Mouse (Mus musculus): Measurements from ENCODE around the gene Iqcf4. TPM values are rescaled to one million over a fixed set of nuclear protein-coding genes. Genes with fewer than 3 reads are reported as not detected.
"Not testable (repeated sequence)": the region's sequence is repeated elsewhere in the genome, so short reads cannot be mapped to it uniquely, and the experiment has no call there.

Iqcf4 gene
- polyA plus RNA-seq, 1 experiment, result not detected

- Histone ChIP-seq H3K9me3 (replicated peaks; ENCODE audit: control insufficient read depth, insufficient read depth, low read length, poor library complexity, severe bottlenecking) (no peaks in the 10 kb centered on the region), H3K27me3 (ENCODE audit: control insufficient read depth, insufficient read depth, low read length, poor library complexity, severe bottlenecking) (no peaks in the 10 kb centered on the region), H3K27ac (ENCODE audit: insufficient read depth, low read length) (no peak overlapping the region), H3K9ac (ENCODE audit: low read depth, poor library complexity, severe bottlenecking) (no peak overlapping the region), H3K4me1 (ENCODE audit: control insufficient read depth, insufficient read depth, low read length) (no peaks in the 10 kb centered on the region), H3K36me3 (ENCODE audit: control insufficient read depth, insufficient read depth, low read length, poor library complexity, severe bottlenecking) (no peaks in the 10 kb centered on the region), H3K4me3 (ENCODE audit: low read depth, low read length) (no peak overlapping the region)
- TF ChIP-seq EP300 (IDR thresholded peaks at IDR 0.05; ENCODE audit: insufficient read depth, low read depth, low read length) (no peak), POLR2A (IDR thresholded peaks at IDR 0.05; ENCODE audit: insufficient read depth, low read length) (no peak), CTCF (IDR thresholded peaks at IDR 0.05; ENCODE audit: low read depth, low read length) (peak; percentile 80)
Measured at GRCm38 (mm10) chr9:106600546-106600945, 29.8 kb upstream of the Iqcf4 start.

- Histone ChIP-seq H3K4me1 (ENCODE audit: control insufficient read depth, insufficient read depth, low read length) (no peaks in the 10 kb centered on the region), H3K4me3 (ENCODE audit: low read depth, low read length) (peak overlapping the region; percentile 35)
- TF ChIP-seq CTCF (IDR thresholded peaks at IDR 0.05; ENCODE audit: low read depth, low read length), result peak; percentile 61
- TF ChIP-seq POLR2A (IDR thresholded peaks at IDR 0.05; ENCODE audit: insufficient read depth, low read length), result no peak
- TF ChIP-seq EP300 (IDR thresholded peaks at IDR 0.05; ENCODE audit: insufficient read depth, low read depth, low read length), result no peak
Measured at GRCm38 (mm10) chr9:106598466-106598865, 27.7 kb upstream of the Iqcf4 start.

DNA sequence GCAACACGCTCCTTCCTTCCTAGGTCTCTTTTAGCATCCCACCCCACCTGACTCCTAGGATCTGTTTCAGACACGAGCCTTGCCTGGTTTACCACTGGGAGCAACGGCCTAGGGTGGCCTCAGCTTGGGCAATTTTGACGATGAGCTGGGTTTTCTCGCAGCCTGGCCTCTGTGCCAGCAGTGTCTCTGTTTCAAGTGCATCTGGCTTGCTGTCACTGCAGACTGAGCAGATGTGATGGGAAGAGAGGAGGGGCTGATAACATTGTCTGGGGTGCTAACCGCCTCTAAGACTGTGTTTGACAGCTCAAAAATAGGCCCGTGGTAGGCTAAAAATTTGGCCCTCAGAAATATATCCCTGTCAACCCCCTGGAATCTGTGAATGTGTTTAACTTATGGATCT is 25.0 kb upstream of the Iqcf4 start:
- H3K9ac ChIP-seq (ENCODE audit: low read depth, poor library complexity, severe bottlenecking), result no peak overlapping the region
- TF ChIP-seq CTCF (IDR thresholded peaks at IDR 0.05; ENCODE audit: low read depth, low read length) (no peak), EP300 (IDR thresholded peaks at IDR 0.05; ENCODE audit: insufficient read depth, low read depth, low read length) (no peak), POLR2A (IDR thresholded peaks at IDR 0.05; ENCODE audit: insufficient read depth, low read length) (no peak)
- H3K36me3 ChIP-seq (ENCODE audit: control insufficient read depth, insufficient read depth, low read length, poor library complexity, severe bottlenecking), result no peaks in the 10 kb centered on the region
- H3K9me3 ChIP-seq (replicated peaks; ENCODE audit: control insufficient read depth, insufficient read depth, low read length, poor library complexity, severe bottlenecking), result 0 out of 2 replicates have a peak, but pooled peaks cover 3% of the 10 kb centered on the region
- H3K27me3 ChIP-seq (ENCODE audit: control insufficient read depth, insufficient read depth, low read length, poor library complexity, severe bottlenecking), result no peaks in the 10 kb centered on the region
- H3K4me1 ChIP-seq (ENCODE audit: control insufficient read depth, insufficient read depth, low read length), result no peaks in the 10 kb centered on the region
- no peak overlapping the region for H3K27ac ChIP-seq (ENCODE audit: insufficient read depth, low read length)
- H3K4me3 ChIP-seq (ENCODE audit: low read depth, low read length), result no peak overlapping the region

More at GRCm38 (mm10) chr9:106598466-106598865, 27.7 kb upstream of the Iqcf4 start:
- no peak overlapping the region for H3K27ac ChIP-seq (ENCODE audit: insufficient read depth, low read length)
- H3K9me3 ChIP-seq (replicated peaks; ENCODE audit: control insufficient read depth, insufficient read depth, low read length, poor library complexity, severe bottlenecking), result no peaks in the 10 kb centered on the region
- no peak overlapping the region for H3K9ac ChIP-seq (ENCODE audit: low read depth, poor library complexity, severe bottlenecking)
- H3K27me3 ChIP-seq (ENCODE audit: control insufficient read depth, insufficient read depth, low read length, poor library complexity, severe bottlenecking), result no peaks in the 10 kb centered on the region
- H3K36me3 ChIP-seq (ENCODE audit: control insufficient read depth, insufficient read depth, low read length, poor library complexity, severe bottlenecking), result no peaks in the 10 kb centered on the region

DNA sequence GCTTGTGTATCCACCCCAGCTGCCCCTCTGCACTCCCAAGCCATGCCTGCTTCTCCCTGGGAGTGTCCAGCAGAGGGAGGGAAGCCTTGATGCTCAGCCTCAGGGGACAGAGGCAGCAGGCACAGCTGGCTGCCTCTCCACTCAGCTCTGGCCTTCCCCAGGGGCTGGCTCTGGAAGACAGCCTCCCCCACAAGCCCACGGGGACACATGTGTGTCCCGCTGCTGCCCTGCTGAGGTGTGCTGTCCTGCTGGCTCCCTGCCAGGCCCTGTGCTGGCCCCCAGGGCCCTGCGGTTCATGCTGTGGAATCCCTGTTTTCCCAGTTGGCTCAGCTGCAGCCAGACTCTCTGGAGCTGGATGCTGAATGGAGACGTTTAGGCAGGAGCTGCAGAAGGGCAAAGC is 24.6 kb upstream of the Iqcf4 start:
- not testable (repeated sequence) for H3K9me3 ChIP-seq (replicated peaks; ENCODE audit: control insufficient read depth, insufficient read depth, low read length, poor library complexity, severe bottlenecking); H3K4me1 ChIP-seq (ENCODE audit: control insufficient read depth, insufficient read depth, low read length); H3K4me3 ChIP-seq (ENCODE audit: low read depth, low read length)

DNA sequence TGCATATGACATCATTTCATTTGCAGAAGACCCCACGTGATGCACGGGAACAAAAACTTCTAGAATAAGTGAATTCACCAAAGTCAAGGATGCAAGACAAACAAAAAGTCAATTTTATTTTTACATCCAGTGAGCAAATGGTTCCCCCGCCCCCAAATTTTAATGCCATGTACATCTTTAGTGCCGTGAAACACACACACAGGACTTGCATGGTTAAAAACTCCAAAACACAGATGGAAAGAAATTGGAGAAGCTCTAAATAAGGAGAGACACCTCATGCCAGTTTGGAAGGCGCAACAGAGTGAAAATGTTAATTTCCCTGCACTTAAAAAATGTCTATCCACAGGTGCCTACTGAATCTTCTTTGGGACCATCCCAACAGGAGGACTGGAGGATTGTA is 21.4 kb upstream of the Iqcf4 start:
- H3K4me1 ChIP-seq (ENCODE audit: control insufficient read depth, insufficient read depth, low read length), result no peaks in the 10 kb centered on the region
- no peak overlapping the region for H3K27ac ChIP-seq (ENCODE audit: insufficient read depth, low read length)
- 0 out of 2 replicates have a peak, but pooled peaks cover 3% of the 10 kb centered on the region for H3K9me3 ChIP-seq (replicated peaks; ENCODE audit: control insufficient read depth, insufficient read depth, low read length, poor library complexity, severe bottlenecking)
- TF ChIP-seq EP300 (IDR thresholded peaks at IDR 0.05; ENCODE audit: insufficient read depth, low read depth, low read length) (no peak), POLR2A (IDR thresholded peaks at IDR 0.05; ENCODE audit: insufficient read depth, low read length) (no peak), CTCF (IDR thresholded peaks at IDR 0.05; ENCODE audit: low read depth, low read length) (no peak)
- H3K36me3 ChIP-seq (ENCODE audit: control insufficient read depth, insufficient read depth, low read length, poor library complexity, severe bottlenecking), result no peaks in the 10 kb centered on the region
- no peak overlapping the region for H3K9ac ChIP-seq (ENCODE audit: low read depth, poor library complexity, severe bottlenecking)
- no peaks in the 10 kb centered on the region for H3K27me3 ChIP-seq (ENCODE audit: control insufficient read depth, insufficient read depth, low read length, poor library complexity, severe bottlenecking)
- no peak overlapping the region for H3K4me3 ChIP-seq (ENCODE audit: low read depth, low read length)

More for the DNA sequence above, 24.6 kb upstream of the Iqcf4 start:
- not testable (repeated sequence) for H3K9ac ChIP-seq (ENCODE audit: low read depth, poor library complexity, severe bottlenecking); H3K27me3 ChIP-seq (ENCODE audit: control insufficient read depth, insufficient read depth, low read length, poor library complexity, severe bottlenecking); H3K27ac ChIP-seq (ENCODE audit: insufficient read depth, low read length); H3K36me3 ChIP-seq (ENCODE audit: control insufficient read depth, insufficient read depth, low read length, poor library complexity, severe bottlenecking)

DNA sequence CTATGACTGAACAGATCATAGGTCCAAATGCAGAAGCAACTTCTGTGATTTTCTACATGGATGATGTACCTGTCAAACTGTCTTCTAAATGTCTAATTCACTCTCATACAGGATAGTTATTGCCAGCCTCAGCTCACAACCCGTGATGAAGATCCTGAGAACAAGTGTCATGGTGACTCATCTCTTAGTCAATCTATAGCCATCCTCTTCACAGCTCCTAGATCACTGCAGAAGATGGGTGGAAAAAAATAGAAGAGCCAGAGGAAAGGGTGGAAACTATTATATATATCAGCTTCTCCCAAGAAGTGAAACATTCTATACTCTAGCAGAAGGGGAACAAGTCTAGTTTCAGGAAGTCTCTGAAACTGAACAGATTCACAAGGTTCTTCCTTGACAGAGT is 11.8 kb upstream of the Iqcf4 start:
- H3K9me3 ChIP-seq (replicated peaks; ENCODE audit: control insufficient read depth, insufficient read depth, low read length, poor library complexity, severe bottlenecking), result 0 out of 2 replicates have a peak, but pooled peaks cover 3% of the 10 kb centered on the region
- no peaks in the 10 kb centered on the region for H3K36me3 ChIP-seq (ENCODE audit: control insufficient read depth, insufficient read depth, low read length, poor library complexity, severe bottlenecking)
- H3K27me3 ChIP-seq (ENCODE audit: control insufficient read depth, insufficient read depth, low read length, poor library complexity, severe bottlenecking), result no peaks in the 10 kb centered on the region
- H3K9ac ChIP-seq (ENCODE audit: low read depth, poor library complexity, severe bottlenecking), result no peak overlapping the region
- no peak overlapping the region for H3K4me3 ChIP-seq (ENCODE audit: low read depth, low read length)
- TF ChIP-seq POLR2A (IDR thresholded peaks at IDR 0.05; ENCODE audit: insufficient read depth, low read length) (no peak), EP300 (IDR thresholded peaks at IDR 0.05; ENCODE audit: insufficient read depth, low read depth, low read length) (no peak), CTCF (IDR thresholded peaks at IDR 0.05; ENCODE audit: low read depth, low read length) (no peak)
- no peak overlapping the region for H3K27ac ChIP-seq (ENCODE audit: insufficient read depth, low read length)
- no peaks in the 10 kb centered on the region for H3K4me1 ChIP-seq (ENCODE audit: control insufficient read depth, insufficient read depth, low read length)
